Mouse (Mus musculus): ENCODE measurements around the gene Rbck1. TPM values are rescaled to one million over a fixed set of nuclear protein-coding genes. Genes with fewer than 3 reads are reported as not detected.

Gene Rbck1
- polyA plus RNA-seq, 1 experiment from 2014 or later, result 67.9 TPM

GRCm38 (mm10) chr2:152326654-152327053 is 5.8 kb downstream of the Rbck1 start:
- H3K9me3 ChIP-seq (ENCODE audit: low read length), result no peaks in the 10 kb centered on the region
- H3K9ac ChIP-seq (replicated peaks; ENCODE audit: low read depth), result no peak overlapping the region
- DNase-seq (ENCODE audit: low spot score), result no peak
- WGBS, result 86% methylated on average over 8 of the region's 8 CpGs
- no peak for ATAC-seq
- no peaks in the 10 kb centered on the region for H3K27me3 ChIP-seq (replicated peaks; ENCODE audit: insufficient read depth, low read length)
- H3K4me3 ChIP-seq (ENCODE audit: low read depth, low read length), result no peak overlapping the region
- H3K36me3 ChIP-seq (ENCODE audit: insufficient read depth, low read length), result peaks cover 31% of the 10 kb centered on the region
- TF ChIP-seq CTCF (IDR thresholded peaks at IDR 0.05) (no peak), EP300 (IDR thresholded peaks at IDR 0.05) (no peak)
- no peak overlapping the region for H3K27ac ChIP-seq (ENCODE audit: low read length)
- no peak overlapping the region for H3K4me2 ChIP-seq (replicated peaks; ENCODE audit: low read depth, low read length)
- peaks cover 11% of the 10 kb centered on the region; the same call in 1 of the 2 replicates for H3K4me1 ChIP-seq (ENCODE audit: insufficient read depth, low read depth, low read length)

- no peak overlapping the region for H3K9ac ChIP-seq (replicated peaks; ENCODE audit: low read depth)
- peaks cover 31% of the 10 kb centered on the region for H3K36me3 ChIP-seq (ENCODE audit: insufficient read depth, low read length)
- no peaks in the 10 kb centered on the region for H3K27me3 ChIP-seq (replicated peaks; ENCODE audit: insufficient read depth, low read length)
- TF ChIP-seq EP300 (IDR thresholded peaks at IDR 0.05) (no peak), CTCF (IDR thresholded peaks at IDR 0.05) (no peak)
- ATAC-seq, result no peak
- no peak overlapping the region for H3K4me3 ChIP-seq (ENCODE audit: low read depth, low read length)
- no peak overlapping the region for H3K4me2 ChIP-seq (replicated peaks; ENCODE audit: low read depth, low read length)
- 92% methylated on average over 13 of the region's 13 CpGs for WGBS
- no peak overlapping the region for H3K27ac ChIP-seq (ENCODE audit: low read length)
- DNase-seq (ENCODE audit: low spot score), result no peak
- peaks cover 7% of the 10 kb centered on the region; the same call in 1 of the 2 replicates for H3K4me1 ChIP-seq (ENCODE audit: insufficient read depth, low read depth, low read length)
- H3K9me3 ChIP-seq (ENCODE audit: low read length), result no peaks in the 10 kb centered on the region
Measured at GRCm38 (mm10) chr2:152326157-152326556, 6.3 kb downstream of the Rbck1 start.

DNA sequence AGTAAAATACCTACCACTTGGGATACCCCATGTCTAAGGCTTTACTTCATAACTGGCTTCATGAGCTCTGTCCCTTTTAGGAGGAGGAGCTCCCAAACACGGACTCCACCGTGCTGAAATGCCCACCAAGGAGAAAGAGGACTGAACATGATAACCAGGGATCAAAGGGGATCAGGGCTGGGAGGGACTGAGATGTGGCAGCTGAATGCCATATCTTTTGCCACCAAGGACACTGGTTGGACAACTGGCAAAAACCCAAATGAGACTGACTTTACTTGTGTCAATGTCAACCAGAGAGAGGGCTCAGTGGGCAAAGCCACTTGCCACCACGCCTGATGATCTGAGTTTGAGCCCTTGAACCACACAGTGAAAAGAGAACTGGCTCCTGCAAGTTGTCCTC is 7.6 kb downstream of the Rbck1 start:
- no peaks in the 10 kb centered on the region for H3K4me1 ChIP-seq (ENCODE audit: insufficient read depth, low read depth, low read length)
- ATAC-seq, result no peak
- H3K9ac ChIP-seq (replicated peaks; ENCODE audit: low read depth), result no peak overlapping the region
- H3K36me3 ChIP-seq (ENCODE audit: insufficient read depth, low read length), result peaks cover 34% of the 10 kb centered on the region
- WGBS, result 81% methylated on average over 3 of the region's 3 CpGs
- H3K4me3 ChIP-seq (ENCODE audit: low read depth, low read length), result no peak overlapping the region
- TF ChIP-seq EP300 (IDR thresholded peaks at IDR 0.05) (no peak), CTCF (IDR thresholded peaks at IDR 0.05) (no peak)
- H3K27ac ChIP-seq (ENCODE audit: low read length), result no peak overlapping the region
- H3K9me3 ChIP-seq (ENCODE audit: low read length), result no peaks in the 10 kb centered on the region
- no peak overlapping the region for H3K4me2 ChIP-seq (replicated peaks; ENCODE audit: low read depth, low read length)
- no peaks in the 10 kb centered on the region for H3K27me3 ChIP-seq (replicated peaks; ENCODE audit: insufficient read depth, low read length)
- no peak for DNase-seq (ENCODE audit: low spot score)

GRCm38 (mm10) chr2:152323971-152324370 is 8.5 kb downstream of the Rbck1 start:
- H3K4me2 ChIP-seq (replicated peaks; ENCODE audit: low read depth, low read length), result no peak overlapping the region
- peaks cover 37% of the 10 kb centered on the region for H3K36me3 ChIP-seq (ENCODE audit: insufficient read depth, low read length)
- no peaks in the 10 kb centered on the region for H3K4me1 ChIP-seq (ENCODE audit: insufficient read depth, low read depth, low read length)
- H3K9ac ChIP-seq (replicated peaks; ENCODE audit: low read depth), result no peak overlapping the region
- H3K4me3 ChIP-seq (ENCODE audit: low read depth, low read length), result no peak overlapping the region
- H3K9me3 ChIP-seq (ENCODE audit: low read length), result no peaks in the 10 kb centered on the region
- TF ChIP-seq EP300 (IDR thresholded peaks at IDR 0.05) (no peak), CTCF (IDR thresholded peaks at IDR 0.05) (no peak)
- DNase-seq (ENCODE audit: low spot score) (no peak), ATAC-seq (no peak)
- H3K27ac ChIP-seq (ENCODE audit: low read length), result no peak overlapping the region
- 95% methylated on average over 14 of the region's 14 CpGs for WGBS
- H3K27me3 ChIP-seq (replicated peaks; ENCODE audit: insufficient read depth, low read length), result no peaks in the 10 kb centered on the region

DNA sequence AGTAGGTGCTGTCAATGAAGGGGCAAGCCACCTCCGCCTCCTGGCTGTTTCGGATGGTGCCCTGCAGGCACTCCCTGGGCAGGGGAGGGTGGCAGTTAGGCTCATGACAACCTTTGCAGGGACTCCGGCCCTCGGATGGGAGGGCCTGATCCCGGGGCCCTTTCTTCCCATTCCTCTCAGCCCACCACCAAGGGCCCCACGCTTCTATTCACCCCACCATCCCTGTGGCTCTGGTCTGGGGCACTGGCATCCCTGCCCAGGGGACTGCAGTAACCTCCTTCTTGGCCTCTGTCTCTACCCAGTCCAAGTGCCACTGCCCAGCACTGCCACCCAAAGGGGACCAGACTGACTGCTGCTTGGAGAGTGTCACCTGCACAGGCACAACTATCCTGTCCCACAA is 10.3 kb downstream of the Rbck1 start:
- H3K4me1 ChIP-seq (ENCODE audit: insufficient read depth, low read depth, low read length), result no peaks in the 10 kb centered on the region
- WGBS, result 98% methylated on average over 6 of the region's 6 CpGs
- no peak overlapping the region for H3K27ac ChIP-seq (ENCODE audit: low read length)
- H3K4me2 ChIP-seq (replicated peaks; ENCODE audit: low read depth, low read length), result no peak overlapping the region
- TF ChIP-seq EP300 (IDR thresholded peaks at IDR 0.05), result no peak
- no peak for DNase-seq (ENCODE audit: low spot score)
- peaks cover 46% of the 10 kb centered on the region for H3K36me3 ChIP-seq (ENCODE audit: insufficient read depth, low read length)
- H3K27me3 ChIP-seq (replicated peaks; ENCODE audit: insufficient read depth, low read length), result no peaks in the 10 kb centered on the region
- no peaks in the 10 kb centered on the region for H3K9me3 ChIP-seq (ENCODE audit: low read length)
- H3K4me3 ChIP-seq (ENCODE audit: low read depth, low read length), result no peak overlapping the region
- H3K9ac ChIP-seq (replicated peaks; ENCODE audit: low read depth), result no peak overlapping the region
- no peak for ATAC-seq

GRCm38 (mm10) chr2:152321558-152321957 is 10.9 kb downstream of the Rbck1 start:
- Histone ChIP-seq H3K9me3 (ENCODE audit: low read length) (no peaks in the 10 kb centered on the region), H3K4me3 (ENCODE audit: low read depth, low read length) (no peak overlapping the region), H3K27me3 (replicated peaks; ENCODE audit: insufficient read depth, low read length) (no peaks in the 10 kb centered on the region), H3K36me3 (ENCODE audit: insufficient read depth, low read length) (peaks cover 47% of the 10 kb centered on the region), H3K27ac (ENCODE audit: low read length) (no peak overlapping the region), H3K4me1 (ENCODE audit: insufficient read depth, low read depth, low read length) (no peaks in the 10 kb centered on the region), H3K4me2 (replicated peaks; ENCODE audit: low read depth, low read length) (no peak overlapping the region), H3K9ac (replicated peaks; ENCODE audit: low read depth) (no peak overlapping the region)
- ATAC-seq, result no peak
- 91% methylated on average over 5 of the region's 5 CpGs for WGBS
- TF ChIP-seq EP300 (IDR thresholded peaks at IDR 0.05) (no peak), CTCF (IDR thresholded peaks at IDR 0.05) (no peak)
- DNase-seq (ENCODE audit: low spot score), result no peak

GRCm38 (mm10) chr2:152317054-152317453 is 15.4 kb downstream of the Rbck1 start:
- WGBS, result 72% methylated on average over 6 of the region's 6 CpGs
- Histone ChIP-seq H3K27me3 (replicated peaks; ENCODE audit: insufficient read depth, low read length) (no peaks in the 10 kb centered on the region), H3K4me3 (ENCODE audit: low read depth, low read length) (no peak overlapping the region), H3K4me2 (replicated peaks; ENCODE audit: low read depth, low read length) (no peak overlapping the region), H3K9ac (replicated peaks; ENCODE audit: low read depth) (no peak overlapping the region), H3K27ac (ENCODE audit: low read length) (no peak overlapping the region), H3K9me3 (ENCODE audit: low read length) (no peaks in the 10 kb centered on the region), H3K36me3 (ENCODE audit: insufficient read depth, low read length) (peaks cover 43% of the 10 kb centered on the region), H3K4me1 (ENCODE audit: insufficient read depth, low read depth, low read length) (no peaks in the 10 kb centered on the region)
- DNase-seq (ENCODE audit: low spot score) (no peak), ATAC-seq (no peak)
- TF ChIP-seq CTCF (IDR thresholded peaks at IDR 0.05) (no peak), EP300 (IDR thresholded peaks at IDR 0.05) (no peak)
